Mouse (Mus musculus): ENCODE measurements around the gene Rdh1. TPM values are rescaled to one million over a fixed set of nuclear protein-coding genes. Genes with fewer than 3 reads are reported as not detected.

Gene Rdh1
- total RNA-seq (2014; fragmentation: Nextera tagmentation): 0.30 TPM in 1 of 2 replicates, not detected in the other
- 0.05 and 0.06 TPM in 2 replicates for total RNA-seq (2017)
- not detected in 2 replicates for polyA plus RNA-seq (2012)

DNA sequence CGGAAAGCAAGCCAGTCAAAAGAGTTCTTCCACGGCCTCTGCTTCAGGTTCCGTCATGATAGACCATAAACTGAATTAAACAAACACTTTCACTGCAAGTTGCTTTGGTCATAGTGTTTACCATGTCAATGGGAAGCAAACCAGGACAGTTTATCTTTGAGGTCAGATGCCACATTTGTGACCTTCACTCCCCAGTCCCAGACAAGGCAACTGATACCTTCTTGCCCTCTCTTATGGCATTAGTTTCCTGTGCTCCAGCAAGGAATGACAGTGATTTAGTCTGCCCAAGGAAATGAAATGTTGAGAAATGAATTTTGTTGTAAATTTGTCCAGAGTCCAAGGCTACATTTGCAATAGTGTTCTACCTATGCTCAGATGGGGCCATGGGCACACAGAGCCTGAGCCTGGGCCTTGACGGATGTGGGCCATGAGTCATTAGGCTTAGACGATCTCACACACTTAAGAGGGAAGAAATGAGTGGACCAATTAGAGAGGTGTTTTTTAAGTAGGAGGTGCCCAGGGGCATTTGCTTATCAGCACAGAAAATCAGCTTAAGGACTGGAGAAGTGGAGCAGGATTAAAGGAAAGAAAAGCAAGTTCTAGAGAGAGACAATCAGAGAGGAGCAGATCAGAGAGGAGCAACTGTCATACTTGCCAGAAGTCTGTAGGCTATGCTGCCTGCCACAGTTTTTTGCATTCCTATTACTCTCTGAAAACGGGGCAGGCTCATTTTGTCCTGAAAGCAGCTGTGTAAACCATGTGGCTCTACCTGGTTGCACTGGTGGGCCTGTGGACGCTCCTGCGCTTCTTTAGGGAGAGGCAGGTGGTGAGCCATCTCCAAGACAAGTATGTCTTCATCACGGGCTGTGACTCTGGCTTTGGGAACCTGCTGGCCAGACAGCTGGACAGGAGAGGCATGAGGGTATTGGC is at the start of gene Rdh1, which contains the start of gene Rdh16f1:
TSS of gene Rdh1 (plus strand) at position 541 of the 930 bp plus-strand sequence.
TSS of gene Rdh16f1 (plus strand) at position 607 of the 930 bp plus-strand sequence.
- Histone ChIP-seq H3K4me1 (ENCODE audit: insufficient read depth, low read depth, low read length) (peaks cover 4% of the 10 kb centered on the region; the same call in 1 of the 2 replicates), H3K27me3 (ENCODE audit: insufficient read depth, low read length) (peaks cover 13% of the 10 kb centered on the region), H3K9me3 (replicated peaks) (no peaks in the 10 kb centered on the region), H3K4me3 (ENCODE audit: low read depth, low read length) (no peak within 1 kb of the TSS), H3K36me3 (replicated peaks) (no peaks in the 10 kb centered on the region)
- no peak for ATAC-seq (ENCODE audit: extremely low read depth, insufficient number of reproducible peaks, low FRiP score, poor library complexity, severe bottlenecking)
- no peak for DNase-seq (ENCODE audit: low spot score)
- TF ChIP-seq GATA2 (IDR thresholded peaks at IDR 0.05; ENCODE audit: borderline replicate concordance, low read depth, low read length): no peak
- TF ChIP-seq POLR2AphosphoS5 (IDR thresholded peaks at IDR 0.05; ENCODE audit: insufficient replicate concordance, low read depth, low read length): no peak
- no peak for TF ChIP-seq TAL1 (conservative IDR thresholded peaks at IDR 0.05; ENCODE audit: low read depth, low read length)
- TF ChIP-seq GATA1 (IDR thresholded peaks at IDR 0.05; ENCODE audit: borderline replicate concordance, low read length): no peak
- no peak for TF ChIP-seq CTCF (IDR thresholded peaks at IDR 0.05; ENCODE audit: low read depth, low read length)

DNA sequence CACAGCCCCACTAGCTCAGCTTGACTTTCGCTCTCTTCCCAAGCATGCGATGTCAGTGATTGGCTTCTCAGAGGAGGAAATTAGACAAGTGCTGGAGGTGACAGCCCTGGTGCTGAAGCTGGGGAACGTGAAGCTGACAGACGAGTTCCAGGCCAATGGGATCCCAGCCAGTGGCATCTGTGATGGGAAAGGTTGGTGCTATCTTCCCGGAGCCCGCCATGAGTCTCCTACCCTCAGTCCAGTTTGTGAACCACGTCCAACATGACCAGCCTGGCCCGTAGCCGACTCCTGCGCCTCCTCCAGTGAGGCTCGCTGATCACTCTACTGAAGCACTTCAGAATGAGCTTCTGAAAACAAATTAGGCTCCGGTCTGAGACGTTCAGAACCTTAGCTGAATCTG is 49.2 kb upstream of the Rdh1 start:
- peaks cover 22% of the 10 kb centered on the region for H3K4me1 ChIP-seq (ENCODE audit: insufficient read depth, low read depth, low read length)
- no peaks in the 10 kb centered on the region for H3K36me3 ChIP-seq (replicated peaks)
- no peak for TF ChIP-seq TAL1 (conservative IDR thresholded peaks at IDR 0.05; ENCODE audit: low read depth, low read length)
- no peak for TF ChIP-seq POLR2AphosphoS5 (IDR thresholded peaks at IDR 0.05; ENCODE audit: insufficient replicate concordance, low read depth, low read length)
- H3K4me3 ChIP-seq (ENCODE audit: low read depth, low read length): no peak overlapping the region
- H3K9me3 ChIP-seq (replicated peaks): no peaks in the 10 kb centered on the region
- ATAC-seq (ENCODE audit: extremely low read depth, insufficient number of reproducible peaks, low FRiP score, poor library complexity, severe bottlenecking) (no peak), DNase-seq (ENCODE audit: low spot score) (no peak)
- H3K27me3 ChIP-seq (ENCODE audit: insufficient read depth, low read length): peaks cover 57% of the 10 kb centered on the region

DNA sequence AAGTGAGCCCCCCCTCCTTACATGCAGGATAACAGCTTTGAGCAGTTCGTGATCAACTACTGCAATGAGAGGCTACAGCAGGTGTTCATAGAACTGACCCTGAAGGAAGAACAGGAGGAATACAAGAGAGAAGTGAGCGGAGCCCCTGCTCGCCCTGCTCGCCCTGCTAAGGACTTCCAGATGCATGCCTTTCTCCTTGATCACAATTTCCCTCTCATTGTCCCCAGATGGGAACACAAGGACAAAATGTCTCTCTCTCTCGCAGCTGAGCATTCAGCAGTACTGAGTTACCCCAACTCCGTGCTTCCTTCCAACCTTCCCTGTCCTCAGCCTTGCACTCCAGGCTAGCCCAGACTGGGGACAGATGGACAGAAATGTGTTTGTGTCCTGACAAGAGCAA is 46.8 kb upstream of the Rdh1 start:
- no peak for TF ChIP-seq CTCF (IDR thresholded peaks at IDR 0.05; ENCODE audit: low read depth, low read length)
- TF ChIP-seq GATA2 (IDR thresholded peaks at IDR 0.05; ENCODE audit: borderline replicate concordance, low read depth, low read length): no peak
- TF ChIP-seq TAL1 (conservative IDR thresholded peaks at IDR 0.05; ENCODE audit: low read depth, low read length): no peak
- no peak for TF ChIP-seq POLR2AphosphoS5 (IDR thresholded peaks at IDR 0.05; ENCODE audit: insufficient replicate concordance, low read depth, low read length)
- TF ChIP-seq GATA1 (IDR thresholded peaks at IDR 0.05; ENCODE audit: borderline replicate concordance, low read length): no peak
- ATAC-seq (ENCODE audit: extremely low read depth, insufficient number of reproducible peaks, low FRiP score, poor library complexity, severe bottlenecking) (no peak), DNase-seq (ENCODE audit: low spot score) (no peak)
- H3K4me3 ChIP-seq (ENCODE audit: low read depth, low read length): no peak overlapping the region
- H3K27me3 ChIP-seq (ENCODE audit: insufficient read depth, low read length): peaks cover 60% of the 10 kb centered on the region
- peaks cover 2% of the 10 kb centered on the region for H3K4me1 ChIP-seq (ENCODE audit: insufficient read depth, low read depth, low read length)
- no peaks in the 10 kb centered on the region for H3K36me3 ChIP-seq (replicated peaks)
- no peaks in the 10 kb centered on the region for H3K9me3 ChIP-seq (replicated peaks)

DNA sequence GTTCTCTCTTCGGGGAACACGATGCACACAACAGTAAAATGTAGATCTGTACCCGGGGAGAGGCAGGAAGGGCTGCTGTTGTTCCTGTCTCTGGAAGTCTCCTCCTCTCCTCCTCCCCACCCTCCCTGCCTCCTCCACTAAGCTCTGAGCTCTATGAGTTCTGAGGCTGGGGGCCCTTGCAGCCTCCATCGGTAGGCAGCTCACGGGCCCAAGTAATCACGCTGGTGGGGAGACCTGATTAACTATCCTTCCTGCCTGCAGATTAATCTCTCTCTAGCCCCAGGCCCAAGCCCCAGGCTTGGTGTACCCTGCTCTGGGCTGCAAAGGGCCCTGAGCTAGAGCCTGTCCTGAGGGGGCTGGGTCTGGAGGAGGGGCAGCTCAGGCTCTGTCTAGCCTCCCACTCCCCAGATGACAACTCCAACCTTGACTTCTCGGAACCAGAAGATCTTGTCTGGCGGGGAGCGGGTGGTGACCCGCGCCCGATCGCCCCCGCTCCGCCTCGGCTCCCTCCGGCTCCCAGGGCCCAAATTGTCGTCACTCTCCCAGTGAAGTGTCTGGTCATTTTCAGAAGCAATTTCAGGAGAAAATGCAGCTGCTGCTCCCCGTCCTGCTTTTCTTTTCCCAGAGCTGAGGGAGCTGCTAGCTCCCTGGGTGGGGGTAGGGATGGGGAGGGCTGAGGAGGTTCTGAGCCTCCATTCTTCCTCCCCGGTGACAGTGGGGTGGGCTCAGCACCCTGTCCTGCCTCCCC is 37.7 kb upstream of the Rdh1 start:
- DNase-seq (ENCODE audit: low spot score): no peak

DNA sequence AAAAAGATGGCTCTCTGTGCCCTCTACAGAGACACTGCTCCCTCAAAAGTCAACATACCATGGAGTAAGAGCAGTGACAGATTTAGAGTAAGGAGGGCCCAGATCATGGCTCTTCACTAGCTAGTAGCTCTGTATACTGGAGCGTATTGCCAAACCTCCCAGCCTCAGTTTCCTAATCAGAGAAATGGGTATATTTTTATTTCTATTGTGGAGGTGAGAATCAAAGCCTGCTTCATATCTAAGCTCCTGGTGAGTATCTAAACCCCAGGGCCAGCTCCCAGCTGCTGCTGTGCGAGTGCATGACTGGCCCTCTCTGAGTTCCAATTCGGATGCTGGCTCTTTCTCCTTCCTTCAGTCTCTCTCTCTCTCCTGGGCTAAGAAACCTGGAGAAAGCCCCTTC is 35.3 kb upstream of the Rdh1 start, which contains the start of gene Tac2:
TSS of gene Tac2 (plus strand) at position 301 of the 400 bp plus-strand sequence.
- Histone ChIP-seq H3K27me3 (ENCODE audit: insufficient read depth, low read length) (peaks cover 88% of the 10 kb centered on the region), H3K36me3 (replicated peaks) (no peaks in the 10 kb centered on the region), H3K4me1 (ENCODE audit: insufficient read depth, low read depth, low read length) (peaks cover 39% of the 10 kb centered on the region), H3K4me3 (ENCODE audit: low read depth, low read length) (no peak within 1 kb of the TSS), H3K9me3 (replicated peaks) (no peaks in the 10 kb centered on the region)
- ATAC-seq (ENCODE audit: extremely low read depth, insufficient number of reproducible peaks, low FRiP score, poor library complexity, severe bottlenecking): no peak
- no peak for DNase-seq (ENCODE audit: low spot score)
- TF ChIP-seq TAL1 (conservative IDR thresholded peaks at IDR 0.05; ENCODE audit: low read depth, low read length) (no peak), GATA1 (IDR thresholded peaks at IDR 0.05; ENCODE audit: borderline replicate concordance, low read length) (no peak), POLR2AphosphoS5 (IDR thresholded peaks at IDR 0.05; ENCODE audit: insufficient replicate concordance, low read depth, low read length) (no peak), GATA2 (IDR thresholded peaks at IDR 0.05; ENCODE audit: borderline replicate concordance, low read depth, low read length) (no peak), CTCF (IDR thresholded peaks at IDR 0.05; ENCODE audit: low read depth, low read length) (no peak)

More for the DNA sequence above, 37.7 kb upstream of the Rdh1 start:
- Histone ChIP-seq H3K27me3 (ENCODE audit: insufficient read depth, low read length) (peaks cover 88% of the 10 kb centered on the region), H3K9me3 (replicated peaks) (no peaks in the 10 kb centered on the region), H3K4me3 (ENCODE audit: low read depth, low read length) (no peak overlapping the region), H3K36me3 (replicated peaks) (no peaks in the 10 kb centered on the region), H3K4me1 (ENCODE audit: insufficient read depth, low read depth, low read length) (peaks cover 18% of the 10 kb centered on the region)
- TF ChIP-seq GATA2 (IDR thresholded peaks at IDR 0.05; ENCODE audit: borderline replicate concordance, low read depth, low read length) (no peak), GATA1 (IDR thresholded peaks at IDR 0.05; ENCODE audit: borderline replicate concordance, low read length) (no peak), POLR2AphosphoS5 (IDR thresholded peaks at IDR 0.05; ENCODE audit: insufficient replicate concordance, low read depth, low read length) (no peak), TAL1 (conservative IDR thresholded peaks at IDR 0.05; ENCODE audit: low read depth, low read length) (no peak), CTCF (IDR thresholded peaks at IDR 0.05; ENCODE audit: low read depth, low read length) (no peak)
- no peak for ATAC-seq (ENCODE audit: extremely low read depth, insufficient number of reproducible peaks, low FRiP score, poor library complexity, severe bottlenecking)

DNA sequence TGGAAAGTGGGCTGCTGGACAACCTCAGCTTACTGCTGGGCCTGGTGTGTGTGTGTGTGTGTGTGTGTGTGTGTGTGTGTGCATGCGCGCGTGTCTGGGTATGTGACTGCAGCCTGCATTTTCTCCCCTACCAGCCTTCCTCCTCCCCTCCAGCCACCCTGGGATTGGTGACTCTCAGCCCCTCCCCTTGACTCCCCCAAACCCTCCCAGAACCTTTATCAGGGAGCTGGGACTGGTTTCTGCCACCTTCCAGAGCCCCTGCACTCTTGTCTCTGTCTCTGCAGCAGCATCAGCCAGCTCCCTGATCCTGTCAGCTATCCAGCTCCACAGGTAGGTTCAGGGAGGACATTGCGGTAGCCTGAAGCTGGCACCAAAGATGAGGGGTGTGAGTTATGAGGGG is 34.4 kb upstream of the Rdh1 start:
- Histone ChIP-seq H3K4me3 (ENCODE audit: low read depth, low read length) (no peak overlapping the region), H3K4me1 (ENCODE audit: insufficient read depth, low read depth, low read length) (peaks cover 46% of the 10 kb centered on the region), H3K27me3 (ENCODE audit: insufficient read depth, low read length) (peaks cover 79% of the 10 kb centered on the region), H3K9me3 (replicated peaks) (no peaks in the 10 kb centered on the region), H3K36me3 (replicated peaks) (no peaks in the 10 kb centered on the region)
- DNase-seq (ENCODE audit: low spot score) (no peak), ATAC-seq (ENCODE audit: extremely low read depth, insufficient number of reproducible peaks, low FRiP score, poor library complexity, severe bottlenecking) (no peak)
- TF ChIP-seq TAL1 (conservative IDR thresholded peaks at IDR 0.05; ENCODE audit: low read depth, low read length) (no peak), POLR2AphosphoS5 (IDR thresholded peaks at IDR 0.05; ENCODE audit: insufficient replicate concordance, low read depth, low read length) (no peak), GATA2 (IDR thresholded peaks at IDR 0.05; ENCODE audit: borderline replicate concordance, low read depth, low read length) (no peak), GATA1 (IDR thresholded peaks at IDR 0.05; ENCODE audit: borderline replicate concordance, low read length) (no peak), CTCF (IDR thresholded peaks at IDR 0.05; ENCODE audit: low read depth, low read length) (no peak)

All from G1E (cell line).